Mouse (Mus musculus): ENCODE measurements around the gene Lima1. TPM values are rescaled to one million over a fixed set of nuclear protein-coding genes. Genes with fewer than 3 reads are reported as not detected.

Lima1 gene
- 28.0 and 54.6 TPM in 2 replicates for polyA plus RNA-seq (2012; rRNA removed; ENCODE audit: low replicate concordance)

GRCm38 (mm10) chr15:99875334-99875869 is at the start of gene Lima1:
Gene Lima1 (minus strand): TSS chr15:99875456.

GRCm38 (mm10) chr15:99772881-99772924 is 102.6 kb downstream of the Lima1 start, which contains the start of gene Cers5:
Gene Cers5 (minus strand): TSS chr15:99772885.

Other genes starting within 250 kb of the Lima1 start
- 6.0 and 19.2 TPM in 2 replicates for gene Racgap1, start 223.8 kb downstream of the Lima1 start, polyA plus RNA-seq (2012; rRNA removed; ENCODE audit: low replicate concordance)
- 0.15 and 0.17 TPM in 2 replicates for gene Asic1, start 205.1 kb downstream of the Lima1 start, polyA plus RNA-seq (2012; rRNA removed; ENCODE audit: low replicate concordance)
- 23.1 and 45.0 TPM in 2 replicates for gene Smarcd1, start 173.3 kb downstream of the Lima1 start, polyA plus RNA-seq (2012; rRNA removed; ENCODE audit: low replicate concordance)
- not detected in 2 replicates for gene Gm17349, start 170.0 kb downstream of the Lima1 start, polyA plus RNA-seq (2012; rRNA removed; ENCODE audit: low replicate concordance)
- gene Gpd1, start 157.9 kb downstream of the Lima1 start, polyA plus RNA-seq (2012; rRNA removed; ENCODE audit: low replicate concordance), result 767 and 1,246 TPM in 2 replicates
- gene Cox14, start 149.8 kb downstream of the Lima1 start, polyA plus RNA-seq (2012; rRNA removed; ENCODE audit: low replicate concordance), result 201 and 238 TPM in 2 replicates
- 50.3 and 52.2 TPM in 2 replicates for gene Cers5, start 102.6 kb downstream of the Lima1 start, polyA plus RNA-seq (2012; rRNA removed; ENCODE audit: low replicate concordance)
- gene Fam186a, start 91.6 kb upstream of the Lima1 start, polyA plus RNA-seq (2012; rRNA removed; ENCODE audit: low replicate concordance), result 0.13 and 0.34 TPM in 2 replicates
- 49.6 and 64.4 TPM in 2 replicates for gene Larp4, start 94.6 kb upstream of the Lima1 start, polyA plus RNA-seq (2012; rRNA removed; ENCODE audit: low replicate concordance)
- gene Dip2b, start 163.2 kb upstream of the Lima1 start, polyA plus RNA-seq (2012; rRNA removed; ENCODE audit: low replicate concordance), result 9.6 and 12.4 TPM in 2 replicates

Measured in subcutaneous adipose tissue, adult 2 months (tissue).